Mouse (Mus musculus): ENCODE results near the gene Cox10. TPM values are rescaled to one million over a fixed set of nuclear protein-coding genes. Genes with fewer than 3 reads are reported as not detected.

Gene Cox10
- polyA plus RNA-seq, 1 experiment from 2014 or later = 12.4 TPM

- Histone ChIP-seq H3K27ac (peak overlapping the region; percentile 89), H3K9ac (peak overlapping the region; percentile 82), H3K4me1 (replicated peaks) (peaks cover 20% of the 10 kb centered on the region), H3K9me3 (replicated peaks) (no peaks in the 10 kb centered on the region), H3K27me3 (no peaks in the 10 kb centered on the region), H3K4me3 (replicated peaks) (peak overlapping the region; percentile 85), H3K4me2 (peak overlapping the region; percentile 79), H3K36me3 (peaks cover 11% of the 10 kb centered on the region)
- no peak for DNase-seq
- peak; percentile 79 for ATAC-seq (ENCODE audit: low read depth)
- WGBS (ENCODE audit: insufficient replicate concordance) = under 1% methylated on average over 8 of the region's 8 CpGs
Observed at GRCm38 (mm10) chr11:64079727-64080081, 436 bp upstream of the Cox10 start.

GRCm38 (mm10) chr11:64076212-64076611, 3.1 kb downstream of the Cox10 start:
- no peak overlapping the region for H3K9ac ChIP-seq
- H3K27me3 ChIP-seq = no peaks in the 10 kb centered on the region
- H3K27ac ChIP-seq = no peak overlapping the region
- no peak overlapping the region for H3K4me2 ChIP-seq
- no peak overlapping the region for H3K4me3 ChIP-seq (replicated peaks)
- ATAC-seq (ENCODE audit: low read depth) (no peak), DNase-seq (no peak)
- peaks cover 13% of the 10 kb centered on the region for H3K36me3 ChIP-seq
- H3K4me1 ChIP-seq (replicated peaks) = peaks cover 17% of the 10 kb centered on the region
- no peaks in the 10 kb centered on the region for H3K9me3 ChIP-seq (replicated peaks)
- WGBS (ENCODE audit: insufficient replicate concordance) = 79% methylated on average over 4 of the region's 4 CpGs

GRCm38 (mm10) chr11:64073379-64073778, 5.9 kb downstream of the Cox10 start:
- no peak overlapping the region for H3K9ac ChIP-seq
- H3K4me1 ChIP-seq (replicated peaks) = peaks cover 7% of the 10 kb centered on the region
- H3K36me3 ChIP-seq = peaks cover 38% of the 10 kb centered on the region
- 76% methylated on average over 4 of the region's 4 CpGs for WGBS (ENCODE audit: insufficient replicate concordance)
- DNase-seq = no peak
- H3K4me3 ChIP-seq (replicated peaks) = no peak overlapping the region
- H3K9me3 ChIP-seq (replicated peaks) = no peaks in the 10 kb centered on the region
- ATAC-seq (ENCODE audit: low read depth) = no peak
- no peak overlapping the region for H3K27ac ChIP-seq
- H3K27me3 ChIP-seq = no peaks in the 10 kb centered on the region
- no peak overlapping the region for H3K4me2 ChIP-seq

- Histone ChIP-seq H3K4me1 (replicated peaks) (no peaks in the 10 kb centered on the region), H3K27me3 (no peaks in the 10 kb centered on the region), H3K36me3 (peaks cover 49% of the 10 kb centered on the region), H3K4me3 (replicated peaks) (no peak overlapping the region), H3K9ac (no peak overlapping the region), H3K4me2 (no peak overlapping the region), H3K9me3 (replicated peaks) (no peaks in the 10 kb centered on the region), H3K27ac (no peak overlapping the region)
- ATAC-seq (ENCODE audit: low read depth) (no peak), DNase-seq (no peak)
- 76% methylated on average over 12 of the region's 12 CpGs for WGBS (ENCODE audit: insufficient replicate concordance)
Observed at GRCm38 (mm10) chr11:64071536-64071935, 7.7 kb downstream of the Cox10 start.

GRCm38 (mm10) chr11:64066001-64066400, 13.3 kb downstream of the Cox10 start:
- peaks cover 41% of the 10 kb centered on the region for H3K36me3 ChIP-seq
- WGBS (ENCODE audit: insufficient replicate concordance) = 73% methylated on average over 2 of the region's 2 CpGs
- no peaks in the 10 kb centered on the region for H3K9me3 ChIP-seq (replicated peaks)
- DNase-seq = no peak
- H3K27ac ChIP-seq = no peak overlapping the region
- ATAC-seq (ENCODE audit: low read depth) = no peak
- no peaks in the 10 kb centered on the region for H3K27me3 ChIP-seq
- H3K4me3 ChIP-seq (replicated peaks) = no peak overlapping the region
- no peak overlapping the region for H3K9ac ChIP-seq
- H3K4me1 ChIP-seq (replicated peaks) = 0 out of 2 replicates have a peak, but pooled peaks cover 5% of the 10 kb centered on the region
- H3K4me2 ChIP-seq = no peak overlapping the region

GRCm38 (mm10) chr11:64063130-64063529, 16.1 kb downstream of the Cox10 start:
- no peak overlapping the region for H3K9ac ChIP-seq
- H3K36me3 ChIP-seq = peaks cover 32% of the 10 kb centered on the region
- WGBS (ENCODE audit: insufficient replicate concordance) = 63% methylated on average over 3 of the region's 3 CpGs
- no peak overlapping the region for H3K27ac ChIP-seq
- no peak for ATAC-seq (ENCODE audit: low read depth)
- no peak overlapping the region for H3K4me3 ChIP-seq (replicated peaks)
- DNase-seq = no peak
- peaks cover 14% of the 10 kb centered on the region; the same call in 1 of the 2 replicates for H3K4me1 ChIP-seq (replicated peaks)
- no peak overlapping the region for H3K4me2 ChIP-seq
- H3K9me3 ChIP-seq (replicated peaks) = no peaks in the 10 kb centered on the region
- H3K27me3 ChIP-seq = no peaks in the 10 kb centered on the region

GRCm38 (mm10) chr11:64062226-64062625, 17.0 kb downstream of the Cox10 start:
- Histone ChIP-seq H3K27me3 (no peaks in the 10 kb centered on the region), H3K4me1 (replicated peaks) (peaks cover 14% of the 10 kb centered on the region; the same call in 1 of the 2 replicates), H3K4me3 (replicated peaks) (no peak overlapping the region), H3K9ac (no peak overlapping the region), H3K4me2 (no peak overlapping the region), H3K36me3 (peaks cover 31% of the 10 kb centered on the region), H3K9me3 (replicated peaks) (no peaks in the 10 kb centered on the region), H3K27ac (no peak overlapping the region)
- 87% methylated on average over 4 of the region's 4 CpGs for WGBS (ENCODE audit: insufficient replicate concordance)
- no peak for ATAC-seq (ENCODE audit: low read depth)
- DNase-seq = no peak

GRCm38 (mm10) chr11:64059305-64059704, 20.0 kb downstream of the Cox10 start:
- ATAC-seq (ENCODE audit: low read depth) = no peak
- H3K36me3 ChIP-seq = peaks cover 23% of the 10 kb centered on the region; the same call in 1 of the 2 replicates
- DNase-seq = no peak
- no peak overlapping the region for H3K27ac ChIP-seq
- no peaks in the 10 kb centered on the region for H3K27me3 ChIP-seq
- no peaks in the 10 kb centered on the region for H3K9me3 ChIP-seq (replicated peaks)
- H3K4me1 ChIP-seq (replicated peaks) = peaks cover 10% of the 10 kb centered on the region; the same call in 1 of the 2 replicates
- no peak overlapping the region for H3K4me2 ChIP-seq
- H3K4me3 ChIP-seq (replicated peaks) = no peak overlapping the region
- WGBS (ENCODE audit: insufficient replicate concordance) = 21% methylated on average over 2 of the region's 2 CpGs
- H3K9ac ChIP-seq = no peak overlapping the region

GRCm38 (mm10) chr11:64058474-64058873, 20.8 kb downstream of the Cox10 start:
- H3K9me3 ChIP-seq (replicated peaks) = no peaks in the 10 kb centered on the region
- H3K27me3 ChIP-seq = no peaks in the 10 kb centered on the region
- H3K9ac ChIP-seq = no peak overlapping the region
- no peak for ATAC-seq (ENCODE audit: low read depth)
- peaks cover 9% of the 10 kb centered on the region; the same call in 1 of the 2 replicates for H3K4me1 ChIP-seq (replicated peaks)
- H3K36me3 ChIP-seq = peaks cover 21% of the 10 kb centered on the region; the same call in 1 of the 2 replicates
- WGBS (ENCODE audit: insufficient replicate concordance) = 77% methylated on average over 3 of the region's 3 CpGs
- no peak overlapping the region for H3K4me2 ChIP-seq
- H3K4me3 ChIP-seq (replicated peaks) = no peak overlapping the region
- DNase-seq = no peak
- no peak overlapping the region for H3K27ac ChIP-seq

GRCm38 (mm10) chr11:64053371-64053770, 25.9 kb downstream of the Cox10 start:
- H3K27me3 ChIP-seq = no peaks in the 10 kb centered on the region
- no peak overlapping the region for H3K27ac ChIP-seq
- no peak overlapping the region for H3K9ac ChIP-seq
- no peak overlapping the region for H3K4me2 ChIP-seq
- WGBS (ENCODE audit: insufficient replicate concordance) = 79% methylated on average over 5 of the region's 5 CpGs
- peaks cover 8% of the 10 kb centered on the region; the same call in 1 of the 2 replicates for H3K36me3 ChIP-seq
- DNase-seq = no peak
- no peak for ATAC-seq (ENCODE audit: low read depth)
- no peak overlapping the region for H3K4me3 ChIP-seq (replicated peaks)
- H3K4me1 ChIP-seq (replicated peaks) = no peaks in the 10 kb centered on the region
- no peaks in the 10 kb centered on the region for H3K9me3 ChIP-seq (replicated peaks)

GRCm38 (mm10) chr11:64051195-64051968, 27.9 kb downstream of the Cox10 start:
- DNase-seq = no peak
- Histone ChIP-seq H3K27me3 (no peaks in the 10 kb centered on the region), H3K4me2 (no peak overlapping the region), H3K36me3 (no peaks in the 10 kb centered on the region), H3K9ac (no peak overlapping the region), H3K4me3 (replicated peaks) (no peak overlapping the region), H3K4me1 (replicated peaks) (peaks cover 9% of the 10 kb centered on the region; the same call in 1 of the 2 replicates), H3K9me3 (replicated peaks) (no peaks in the 10 kb centered on the region), H3K27ac (no peak overlapping the region)
- 60% methylated on average over 9 of the region's 9 CpGs for WGBS (ENCODE audit: insufficient replicate concordance)
- no peak for ATAC-seq (ENCODE audit: low read depth)

GRCm38 (mm10) chr11:64047432-64047831, 31.8 kb downstream of the Cox10 start:
- 50% methylated on average over 13 of the region's 13 CpGs for WGBS (ENCODE audit: insufficient replicate concordance)
- Histone ChIP-seq H3K4me2 (no peak overlapping the region), H3K4me3 (replicated peaks) (no peak overlapping the region), H3K27me3 (no peaks in the 10 kb centered on the region), H3K4me1 (replicated peaks) (peaks cover 9% of the 10 kb centered on the region; the same call in 1 of the 2 replicates), H3K9ac (no peak overlapping the region), H3K36me3 (peaks cover 17% of the 10 kb centered on the region; the same call in 1 of the 2 replicates), H3K9me3 (replicated peaks) (no peaks in the 10 kb centered on the region), H3K27ac (no peak overlapping the region)
- DNase-seq (no peak), ATAC-seq (ENCODE audit: low read depth) (no peak)
